Mouse (Mus musculus) spleen, adult 2 months (tissue): ENCODE measurements around the gene Hdac10.

ENCODE experiments used
- CTCF ChIP-seq: fragments of 200-500 bp; IDR thresholded peaks from 2 replicates; pipeline ENCODE4 v1.5.1; 2011; ENCODE audit warnings: mild to moderate bottlenecking, inconsistent platforms; ENCODE audit not compliant: insufficient read depth, insufficient read length, insufficient replicate concordance; ENCODE audit errors: extremely low read depth
- POLR2A ChIP-seq: fragments of 200-500 bp; IDR thresholded peaks from 2 replicates; pipeline ENCODE4 v1.6.1; 2011; ENCODE audit warnings: low read depth, low read length, inconsistent platforms

GRCm38 (mm10) chr15:89141905-89142304, 13.4 kb upstream of the Hdac10 start:
- no peak for TF ChIP-seq CTCF
- TF ChIP-seq POLR2A = no peak
